Mouse (Mus musculus): ENCODE results near the gene Ddx42. TPM values are rescaled to one million over a fixed set of nuclear protein-coding genes. Genes with fewer than 3 reads are reported as not detected.
"Not testable (repeated sequence)": the region's sequence is repeated elsewhere in the genome, so short reads cannot be mapped to it uniquely, and the experiment has no call there.

Ddx42 gene
- total and polyA plus RNA-seq, 2 experiments from 2014 or later, result 34.1 to 61.9 TPM

DNA sequence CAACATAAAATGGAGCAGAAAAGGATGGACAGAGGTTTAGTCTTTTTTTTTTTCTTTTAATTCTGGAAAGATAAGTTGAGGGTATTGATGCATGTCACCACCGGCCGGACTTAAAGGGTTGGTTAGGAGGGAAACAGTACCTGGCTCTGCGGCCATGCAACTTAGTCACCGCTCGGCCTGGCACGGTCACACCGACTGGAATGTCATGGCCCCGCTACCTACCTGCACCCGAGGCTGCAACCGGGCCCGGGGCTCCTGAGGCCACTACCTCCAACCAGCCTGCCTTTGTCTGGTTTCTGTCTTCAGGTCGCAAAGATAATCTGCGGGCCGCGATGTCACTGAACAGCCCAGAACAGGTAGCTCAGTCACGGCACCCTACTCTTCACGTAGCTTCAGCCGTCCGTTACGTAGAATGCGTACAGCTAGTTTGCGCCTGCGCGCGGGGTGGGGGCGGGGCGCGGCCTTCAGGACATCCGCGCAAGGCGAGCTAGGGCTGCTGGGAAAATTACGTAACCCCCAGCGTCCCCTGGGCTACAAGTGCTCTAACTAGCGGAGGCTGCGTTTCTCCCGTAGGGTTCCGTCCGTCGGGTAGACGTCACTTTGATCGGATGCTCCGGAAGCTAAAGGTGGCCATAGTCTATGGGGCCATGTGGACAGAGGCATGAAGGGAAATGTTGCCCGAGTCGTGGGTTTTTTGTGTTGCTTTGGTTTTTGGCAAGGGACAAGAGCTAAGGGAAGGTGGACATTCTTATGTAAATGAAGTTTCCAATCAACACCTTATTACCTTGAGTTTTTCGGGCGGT, 598 bp upstream of the Ddx42 start, which contains the start of gene Ccdc47:
Ccdc47 (minus strand) TSS at position 418 of the 803 bp plus-strand sequence.
- TF ChIP-seq CTCF (IDR thresholded peaks at IDR 0.05; ENCODE audit: low read depth), result peak; percentile 3; the same call in 1 of the 2 replicates
- Histone ChIP-seq H3K9me3 (ENCODE audit: low read length) (no peaks in the 10 kb centered on the region), H3K27ac (peak within 1 kb of the TSS; percentile 93), H3K27me3 (ENCODE audit: insufficient read depth, low read length) (no peaks in the 10 kb centered on the region), H3K4me3 (ENCODE audit: low read length) (peak within 1 kb of the TSS; percentile 68), H3K36me3 (ENCODE audit: insufficient read depth, low read length) (peaks cover 8% of the 10 kb centered on the region), H3K4me1 (ENCODE audit: insufficient read depth, low read length) (peaks cover 20% of the 10 kb centered on the region), H3K9ac (replicated peaks; ENCODE audit: low read length) (peak within 1 kb of the TSS; percentile 91), H3K4me2 (ENCODE audit: low read depth, low read length) (peak within 1 kb of the TSS; percentile 62)
- DNase-seq (ENCODE audit: low spot score) (peak; percentile 100), ATAC-seq (peak; percentile 99)
- under 1% methylated on average over 46 of the region's 46 CpGs for WGBS

DNA sequence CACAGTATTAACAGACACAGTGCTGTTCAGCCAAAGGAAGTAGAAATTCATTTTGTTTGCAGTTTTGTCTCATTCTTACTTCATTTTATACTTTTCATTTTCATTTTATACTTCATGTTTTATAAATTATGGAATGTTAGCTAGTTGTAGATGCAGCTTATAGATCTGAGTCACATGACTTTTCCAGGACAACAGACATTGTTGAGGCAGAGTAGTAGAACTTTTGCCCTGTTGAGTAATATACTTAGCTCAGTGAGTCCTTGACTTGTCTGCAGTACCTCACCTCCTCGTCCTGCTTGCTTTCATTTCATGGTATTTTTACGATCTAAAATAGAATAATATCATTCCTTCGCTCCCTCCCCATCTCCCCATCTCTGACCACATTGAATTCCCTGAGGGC, 3.9 kb downstream of the Ddx42 start:
- Histone ChIP-seq H3K4me2 (ENCODE audit: low read depth, low read length) (no peak overlapping the region), H3K27ac (no peak overlapping the region), H3K4me3 (ENCODE audit: low read length) (no peak overlapping the region), H3K27me3 (ENCODE audit: insufficient read depth, low read length) (no peaks in the 10 kb centered on the region), H3K4me1 (ENCODE audit: insufficient read depth, low read length) (peaks cover 12% of the 10 kb centered on the region), H3K9me3 (ENCODE audit: low read length) (no peaks in the 10 kb centered on the region), H3K9ac (replicated peaks; ENCODE audit: low read length) (no peak overlapping the region), H3K36me3 (ENCODE audit: insufficient read depth, low read length) (peaks cover 11% of the 10 kb centered on the region; the same call in 1 of the 2 replicates)
- 92% methylated on average over 3 of the region's 3 CpGs for WGBS
- DNase-seq (ENCODE audit: low spot score) (no peak), ATAC-seq (no peak)
- TF ChIP-seq CTCF (IDR thresholded peaks at IDR 0.05; ENCODE audit: low read depth), result no peak

DNA sequence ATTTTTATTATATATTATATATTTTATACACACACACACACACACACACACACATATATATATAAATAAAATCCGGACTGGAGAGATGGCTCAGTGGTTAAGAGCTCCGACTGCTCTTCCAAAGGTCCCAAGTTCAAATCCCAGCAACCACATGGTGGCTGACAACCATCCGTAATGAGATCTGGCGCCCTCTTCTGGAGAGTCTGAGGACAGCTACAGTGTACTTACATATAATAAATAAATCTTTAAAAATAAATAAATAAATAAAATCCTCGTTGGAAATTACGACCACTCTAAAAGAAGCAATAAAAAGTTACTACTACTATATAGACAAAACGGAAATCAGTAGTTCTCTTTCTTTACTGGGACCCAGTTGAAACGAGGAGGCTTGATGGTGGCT, 17.3 kb downstream of the Ddx42 start:
- H3K36me3 ChIP-seq (ENCODE audit: insufficient read depth, low read length), result peaks cover 52% of the 10 kb centered on the region
- peak; percentile 27 for TF ChIP-seq CTCF (IDR thresholded peaks at IDR 0.05; ENCODE audit: low read depth)
- 85% methylated on average over 8 of the region's 8 CpGs for WGBS

DNA sequence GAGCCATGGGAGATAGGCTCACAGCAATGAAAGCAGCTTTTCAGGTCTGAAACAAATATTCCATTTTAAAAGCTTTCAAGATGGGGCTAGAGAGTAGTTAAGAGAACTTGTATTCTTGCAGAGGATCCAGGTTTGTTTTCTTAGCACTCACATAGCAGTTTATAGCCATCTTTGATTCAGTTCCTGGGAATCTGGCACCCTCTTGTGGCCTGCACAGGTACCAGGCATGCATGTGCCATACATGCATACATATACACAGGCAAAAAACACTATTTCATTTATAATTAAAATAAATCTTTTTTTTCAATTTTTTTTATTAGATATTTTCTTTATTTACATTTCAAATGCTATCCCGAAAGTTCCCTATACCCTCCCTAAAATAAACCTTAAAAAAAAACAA, 30.1 kb downstream of the Ddx42 start:
- no peak for ATAC-seq
- 0 out of 2 replicates have a peak, but pooled peaks cover 3% of the 10 kb centered on the region for H3K9me3 ChIP-seq (ENCODE audit: low read length)
- no peaks in the 10 kb centered on the region for H3K4me1 ChIP-seq (ENCODE audit: insufficient read depth, low read length)
- H3K36me3 ChIP-seq (ENCODE audit: insufficient read depth, low read length), result peaks cover 91% of the 10 kb centered on the region
- WGBS, result 98% methylated on average over 1 of the region's 1 CpGs
- peak; percentile 58 for TF ChIP-seq CTCF (IDR thresholded peaks at IDR 0.05; ENCODE audit: low read depth)
- no peak overlapping the region for H3K9ac ChIP-seq (replicated peaks; ENCODE audit: low read length)
- DNase-seq (ENCODE audit: low spot score), result peak; percentile 30
- H3K4me2 ChIP-seq (ENCODE audit: low read depth, low read length), result no peak overlapping the region
- no peak overlapping the region for H3K27ac ChIP-seq
- H3K27me3 ChIP-seq (ENCODE audit: insufficient read depth, low read length), result no peaks in the 10 kb centered on the region
- no peak overlapping the region for H3K4me3 ChIP-seq (ENCODE audit: low read length)

More for the DNA sequence above, 17.3 kb downstream of the Ddx42 start:
- H3K4me2 ChIP-seq (ENCODE audit: low read depth, low read length); H3K4me1 ChIP-seq (ENCODE audit: insufficient read depth, low read length); ATAC-seq; H3K9ac ChIP-seq (replicated peaks; ENCODE audit: low read length); H3K27me3 ChIP-seq (ENCODE audit: insufficient read depth, low read length); DNase-seq (ENCODE audit: low spot score); H3K4me3 ChIP-seq (ENCODE audit: low read length); H3K27ac ChIP-seq; H3K9me3 ChIP-seq (ENCODE audit: low read length): not testable (repeated sequence)

DNA sequence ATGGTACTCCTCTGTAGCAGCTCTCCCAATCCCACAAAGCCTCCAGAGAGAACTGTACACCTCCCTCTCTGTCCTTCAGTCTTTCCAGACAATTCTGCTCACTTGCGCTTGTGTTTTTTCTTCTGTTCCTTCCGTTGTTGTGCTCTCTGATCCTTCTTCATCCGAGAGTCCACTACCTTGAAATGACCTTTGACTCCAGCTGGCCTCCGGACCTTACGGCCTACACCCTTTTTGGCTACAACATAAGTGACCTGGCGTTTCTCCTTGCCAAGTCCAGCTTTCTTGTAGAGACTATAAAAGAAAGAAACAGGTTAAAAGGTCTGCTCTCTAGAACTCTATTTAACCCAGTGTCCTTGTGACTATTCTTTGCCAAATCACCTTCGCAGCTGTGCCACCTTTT, 32.6 kb downstream of the Ddx42 start:
- H3K4me1 ChIP-seq (ENCODE audit: insufficient read depth, low read length), result no peaks in the 10 kb centered on the region
- no peak overlapping the region for H3K27ac ChIP-seq
- no peaks in the 10 kb centered on the region for H3K27me3 ChIP-seq (ENCODE audit: insufficient read depth, low read length)
- 90% methylated on average over 7 of the region's 7 CpGs for WGBS
- ATAC-seq, result no peak
- H3K4me2 ChIP-seq (ENCODE audit: low read depth, low read length), result no peak overlapping the region
- H3K9ac ChIP-seq (replicated peaks; ENCODE audit: low read length), result no peak overlapping the region
- no peak for TF ChIP-seq CTCF (IDR thresholded peaks at IDR 0.05; ENCODE audit: low read depth)
- H3K36me3 ChIP-seq (ENCODE audit: insufficient read depth, low read length), result peaks cover 89% of the 10 kb centered on the region
- no peak for DNase-seq (ENCODE audit: low spot score)
- H3K9me3 ChIP-seq (ENCODE audit: low read length), result 0 out of 2 replicates have a peak, but pooled peaks cover 3% of the 10 kb centered on the region
- H3K4me3 ChIP-seq (ENCODE audit: low read length), result no peak overlapping the region

DNA sequence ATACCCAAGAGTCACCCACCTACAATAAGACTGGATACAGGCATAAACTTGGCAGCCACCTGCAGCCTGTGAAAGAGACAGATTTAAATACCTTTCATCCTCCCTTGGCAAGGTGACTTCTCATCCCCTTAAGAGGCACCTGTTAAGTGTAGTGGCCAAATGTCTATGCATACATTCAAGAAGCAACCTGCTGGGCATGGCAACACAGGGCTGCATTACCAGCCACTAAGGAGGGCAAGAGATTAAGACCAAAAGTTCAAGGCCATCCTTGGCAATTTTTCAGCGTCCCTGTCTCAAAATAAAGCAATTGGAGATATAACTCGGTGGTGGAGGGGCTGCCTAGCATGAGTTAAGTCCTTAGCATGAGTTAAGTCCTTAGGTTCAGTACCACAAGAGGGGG, 38.0 kb downstream of the Ddx42 start:
- Histone ChIP-seq H3K36me3 (ENCODE audit: insufficient read depth, low read length) (peaks cover 46% of the 10 kb centered on the region), H3K9ac (replicated peaks; ENCODE audit: low read length) (peak overlapping the region; percentile 74), H3K9me3 (ENCODE audit: low read length) (no peaks in the 10 kb centered on the region), H3K27ac (no peak overlapping the region), H3K4me1 (ENCODE audit: insufficient read depth, low read length) (peaks cover 5% of the 10 kb centered on the region), H3K4me2 (ENCODE audit: low read depth, low read length) (peak overlapping the region; percentile 91), H3K27me3 (ENCODE audit: insufficient read depth, low read length) (no peaks in the 10 kb centered on the region), H3K4me3 (ENCODE audit: low read length) (peak overlapping the region; percentile 61)
- DNase-seq (ENCODE audit: low spot score) (no peak), ATAC-seq (no peak)
- no peak for TF ChIP-seq CTCF (IDR thresholded peaks at IDR 0.05; ENCODE audit: low read depth)
- 25% methylated on average over 2 of the region's 2 CpGs for WGBS

DNA sequence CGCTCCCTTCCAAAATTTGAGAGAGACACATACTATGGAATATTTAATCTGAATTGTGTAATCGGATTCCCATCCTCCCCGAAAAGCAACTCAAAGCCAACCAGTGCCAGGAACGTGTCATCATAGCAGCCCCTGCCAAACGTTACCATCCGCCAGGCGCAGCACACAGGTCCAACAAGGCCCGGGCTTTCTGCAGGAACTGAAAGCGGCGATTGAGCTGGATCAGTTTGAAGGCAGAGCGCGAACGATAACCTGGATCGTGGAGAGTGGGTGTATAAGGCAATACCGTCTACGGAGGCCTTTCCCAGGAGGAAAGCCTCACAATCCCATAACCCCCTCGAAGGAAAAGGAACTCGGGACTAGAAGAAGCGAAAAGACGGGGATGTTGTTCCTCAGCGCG, 38.4 kb downstream of the Ddx42 start:
- H3K4me2 ChIP-seq (ENCODE audit: low read depth, low read length), result peak overlapping the region; percentile 91
- no peaks in the 10 kb centered on the region for H3K9me3 ChIP-seq (ENCODE audit: low read length)
- DNase-seq (ENCODE audit: low spot score) (peak; percentile 13), ATAC-seq (no peak)
- peaks cover 42% of the 10 kb centered on the region for H3K36me3 ChIP-seq (ENCODE audit: insufficient read depth, low read length)
- no peaks in the 10 kb centered on the region for H3K27me3 ChIP-seq (ENCODE audit: insufficient read depth, low read length)
- TF ChIP-seq CTCF (IDR thresholded peaks at IDR 0.05; ENCODE audit: low read depth), result no peak
- H3K4me3 ChIP-seq (ENCODE audit: low read length), result peak overlapping the region; percentile 61
- peak overlapping the region; percentile 74 for H3K9ac ChIP-seq (replicated peaks; ENCODE audit: low read length)
- 4% methylated on average over 22 of the region's 22 CpGs for WGBS
- peaks cover 5% of the 10 kb centered on the region for H3K4me1 ChIP-seq (ENCODE audit: insufficient read depth, low read length)
- no peak overlapping the region; the same call in 1 of the 2 replicates for H3K27ac ChIP-seq
